23 mouse cellular contexts compared by ENCODE assay signal in genomic region chr5:12579752-12580151, GRCm38 (mm10).
DNase-seq lines count a peak whose midpoint lies in the region; ATAC-seq lines count a peak whose summit lies in the region.
"Had no signal": no experiment of that assay in that cellular context is flagged by ENCODE, and none has a peak within 500 bp of the region (broad histone marks: within the 10 kb centered on the region; RNA-seq: fewer than 3 reads in every experiment).

No protein-coding gene starts in this region.

- no peak overlapping the region for H3K4me2 ChIP-seq in forebrain, embryonic 12.5 days
- H3K4me2 ChIP-seq: hindbrain, embryonic 14.5 days; intestine, embryonic 15.5 days; lung, embryonic 14.5 days; midbrain, embryonic 15.5 days had no signal

- no peaks in the 10 kb centered on the region for H3K36me3 ChIP-seq in embryonic facial prominence, embryonic 10.5 days (replicated peaks)
- no peaks in the 10 kb centered on the region for H3K36me3 ChIP-seq in forebrain, embryonic 12.5 days (replicated peaks)
- H3K36me3 ChIP-seq: intestine, embryonic 15.5 days; midbrain, embryonic 15.5 days had no signal

- peak; percentile 30 for DNase-seq in embryo, embryonic 11 days
- DNase-seq in embryo, embryonic 9.5 days (ENCODE audit: extremely low spot score): no peak
- DNase-seq in 3134 (ENCODE audit: extremely low read depth, insufficient read length, low spot score): peak; percentile 56
- no peak for DNase-seq in embryonic facial prominence, embryonic 10.5 days (ENCODE audit: low spot score)
- no peak for DNase-seq in kidney, postnatal 25 days
- DNase-seq: adrenal gland, postnatal 25 days; cerebellum, adult 9-11 months; forebrain, postnatal 0 days; gastrocnemius, postnatal 14 days; heart, adult 18-20 months; kidney, adult 8-10 months; kidney, postnatal 10 days; left cerebral cortex, postnatal 4 days; liver; lung, embryonic 14.5 days; thymus, adult 18-20 months; thymus, postnatal 4 days had no signal

- H3K9ac ChIP-seq in forebrain, embryonic 12.5 days: no peak overlapping the region
- H3K9ac ChIP-seq: forebrain, postnatal 0 days; hindbrain, embryonic 14.5 days; intestine, embryonic 15.5 days; lung, embryonic 14.5 days; midbrain, embryonic 15.5 days had no signal

- H3K9me3 ChIP-seq in embryonic facial prominence, embryonic 10.5 days: no peaks in the 10 kb centered on the region
- no peaks in the 10 kb centered on the region for H3K9me3 ChIP-seq in forebrain, embryonic 12.5 days
- H3K9me3 ChIP-seq: intestine, embryonic 15.5 days; midbrain, embryonic 15.5 days had no signal

- peak overlapping the region; percentile 54 for H3K27ac ChIP-seq in embryonic facial prominence, embryonic 10.5 days (replicated peaks)
- H3K27ac ChIP-seq in forebrain, embryonic 12.5 days: no peak overlapping the region
- H3K27ac ChIP-seq: hindbrain, embryonic 14.5 days; intestine, embryonic 15.5 days; midbrain, embryonic 15.5 days had no signal

- ATAC-seq in megakaryocyte, adult 5-6 weeks (ENCODE audit: poor library complexity, severe bottlenecking): peak; percentile 94
- no peak for ATAC-seq in forebrain, embryonic 12.5 days (ENCODE audit: low FRiP score)
- ATAC-seq: activated CD4-positive, CD25-positive, alpha-beta regulatory T cell, adult 4 months; forebrain, postnatal 0 days; intestine, embryonic 15.5 days; midbrain, embryonic 15.5 days had no signal

- H3K4me3 ChIP-seq in embryonic facial prominence, embryonic 10.5 days: no peak overlapping the region
- H3K4me3 ChIP-seq in forebrain, embryonic 12.5 days (replicated peaks): no peak overlapping the region
- H3K4me3 ChIP-seq: intestine, embryonic 15.5 days; midbrain, embryonic 15.5 days had no signal

- WGBS in embryonic facial prominence, embryonic 10.5 days: 43% methylated on average over 4 of the region's 4 CpGs
- WGBS in forebrain, embryonic 12.5 days: 53% methylated on average over 4 of the region's 4 CpGs

- H3K4me1 ChIP-seq in embryonic facial prominence, embryonic 10.5 days: peaks cover 29% of the 10 kb centered on the region
- H3K4me1 ChIP-seq in forebrain, embryonic 12.5 days: no peaks in the 10 kb centered on the region
- H3K4me1 ChIP-seq: intestine, embryonic 15.5 days; midbrain, embryonic 15.5 days had no signal

- no peaks in the 10 kb centered on the region for H3K27me3 ChIP-seq in embryonic facial prominence, embryonic 10.5 days (replicated peaks; ENCODE audit: low read depth, poor library complexity, severe bottlenecking)
- H3K27me3 ChIP-seq in forebrain, embryonic 12.5 days: no peaks in the 10 kb centered on the region
- H3K27me3 ChIP-seq: intestine, embryonic 15.5 days; midbrain, embryonic 15.5 days had no signal

Comparison
In these comparisons a context has a peak if more than half of its experiments do, and no peak if none do; other contexts are left out.
1. DNase-seq: peak in embryo, embryonic 11 days (single experiment) and 3134 (single experiment); none in embryo, embryonic 9.5 days (single experiment), embryonic facial prominence, embryonic 10.5 days (single experiment) and kidney, postnatal 25 days (0 of 2).